Mouse (Mus musculus): ENCODE measurements around the gene Slc3a2. TPM values are rescaled to one million over a fixed set of nuclear protein-coding genes. Genes with fewer than 3 reads are reported as not detected.
A peak's percentile ranks its signal among the peaks of the same experiment; 100 is the strongest.
"Not testable (repeated sequence)": the region's sequence is repeated elsewhere in the genome, so short reads cannot be mapped to it uniquely, and the experiment has no call there.

Slc3a2 gene
- polyA plus RNA-seq, 1 experiment from 2014 or later: 159 TPM

DNA sequence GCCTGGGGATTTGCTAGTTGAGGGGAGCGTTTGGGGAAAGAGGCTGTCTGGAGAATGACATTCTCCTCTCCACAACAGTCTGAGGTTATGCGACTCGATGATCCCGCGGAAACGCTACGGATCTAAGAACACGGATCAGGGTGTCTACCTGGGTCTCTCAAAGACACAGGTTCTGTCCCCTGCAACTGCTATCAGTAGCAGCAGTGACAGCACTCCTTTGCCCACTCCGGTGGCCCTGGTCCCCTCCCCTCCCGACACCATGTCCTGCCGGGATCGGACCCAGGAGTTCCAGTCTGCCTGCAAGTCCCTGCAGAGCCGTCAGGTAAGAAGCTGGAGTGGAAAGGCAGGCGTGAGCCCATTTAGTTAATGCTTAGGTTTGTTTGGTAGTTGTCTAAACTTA, 19.0 kb upstream of the Slc3a2 start:
- H3K36me3 ChIP-seq: peaks cover 56% of the 10 kb centered on the region

GRCm38 (mm10) chr19:8741243-8741869, 18.2 kb upstream of the Slc3a2 start, which contains the start of gene Stx5a:
Stx5a (plus strand) TSS chr19:8741413.
- Histone ChIP-seq H3K9me3 (replicated peaks) (no peaks in the 10 kb centered on the region), H3K4me2 (peak within 1 kb of the TSS; percentile 96), H3K27ac (replicated peaks) (peak within 1 kb of the TSS; percentile 97), H3K4me3 (replicated peaks) (peak within 1 kb of the TSS; percentile 74), H3K9ac (replicated peaks) (peak within 1 kb of the TSS; percentile 66), H3K4me1 (peaks cover 40% of the 10 kb centered on the region), H3K27me3 (replicated peaks) (no peaks in the 10 kb centered on the region), H3K36me3 (peaks cover 48% of the 10 kb centered on the region)
- ATAC-seq (ENCODE audit: low FRiP score): peak; percentile 97
- WGBS: under 1% methylated on average over 36 of the region's 36 CpGs

More for the DNA sequence above, 19.0 kb upstream of the Slc3a2 start:
- H3K27ac ChIP-seq (replicated peaks): peak overlapping the region; percentile 97
- peaks cover 32% of the 10 kb centered on the region for H3K4me1 ChIP-seq
- peak overlapping the region; percentile 66 for H3K9ac ChIP-seq (replicated peaks)
- 21% methylated on average over 14 of the region's 14 CpGs for WGBS
- H3K9me3 ChIP-seq (replicated peaks): no peaks in the 10 kb centered on the region
- H3K4me3 ChIP-seq (replicated peaks): peak overlapping the region; percentile 74
- no peaks in the 10 kb centered on the region for H3K27me3 ChIP-seq (replicated peaks)
- peak overlapping the region; percentile 96 for H3K4me2 ChIP-seq
- no peak for ATAC-seq (ENCODE audit: low FRiP score)

DNA sequence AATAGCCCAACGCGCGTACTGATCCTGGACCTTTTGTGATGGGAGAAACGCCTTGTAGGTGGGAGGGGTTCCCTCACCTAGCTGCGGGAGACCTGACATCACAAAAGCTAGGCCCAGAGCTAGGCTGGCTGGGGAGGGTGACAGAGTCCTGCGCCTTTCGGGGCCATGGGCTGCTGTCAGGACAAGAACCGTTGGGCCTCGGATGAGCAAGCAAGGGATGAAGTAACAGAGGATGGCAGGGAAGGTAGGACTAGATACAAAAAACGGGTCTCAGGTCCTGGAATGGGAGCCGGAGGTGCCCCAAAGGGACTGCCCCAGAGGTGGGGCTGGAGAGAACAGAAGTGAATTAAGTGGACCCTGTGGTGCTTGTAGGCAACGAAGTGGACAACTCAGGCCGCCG, 17.4 kb upstream of the Slc3a2 start, which contains the start of gene 1700092M07Rik:
1700092M07Rik (plus strand) TSS at position 116 of the 400 bp plus-strand sequence.
- H3K4me1 ChIP-seq: peaks cover 44% of the 10 kb centered on the region

DNA sequence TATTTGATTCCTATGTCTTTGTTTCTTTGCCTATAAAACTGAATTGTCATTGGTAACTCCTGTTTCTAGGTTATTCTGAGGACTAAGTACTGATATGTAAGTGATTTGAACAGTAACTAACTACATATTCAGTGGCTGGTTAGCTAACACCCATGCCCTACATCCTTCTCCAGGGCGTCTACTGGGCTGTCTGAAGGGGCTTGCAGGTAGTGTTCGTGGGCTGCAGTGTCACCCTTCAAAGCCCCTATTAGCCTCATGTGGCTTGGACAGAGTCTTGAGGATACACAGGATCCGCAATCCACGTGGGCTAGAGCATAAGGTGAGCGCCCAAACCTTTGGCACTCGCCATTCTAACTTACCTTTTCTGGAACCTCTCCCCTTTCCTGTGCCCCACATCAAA, 16.5 kb upstream of the Slc3a2 start:
- peaks cover 50% of the 10 kb centered on the region for H3K4me1 ChIP-seq
- no peak for ATAC-seq (ENCODE audit: low FRiP score)
- H3K27ac ChIP-seq (replicated peaks): no peak overlapping the region
- 91% methylated on average over 6 of the region's 6 CpGs for WGBS
- H3K27me3 ChIP-seq (replicated peaks): no peaks in the 10 kb centered on the region
- no peaks in the 10 kb centered on the region for H3K9me3 ChIP-seq (replicated peaks)
- H3K4me3 ChIP-seq (replicated peaks): no peak overlapping the region
- H3K4me2 ChIP-seq: no peak overlapping the region
- H3K9ac ChIP-seq (replicated peaks): no peak overlapping the region
- peaks cover 33% of the 10 kb centered on the region for H3K36me3 ChIP-seq

More for the DNA sequence above, 17.4 kb upstream of the Slc3a2 start, which contains the start of gene 1700092M07Rik:
- Histone ChIP-seq H3K27ac (replicated peaks) (peak within 1 kb of the TSS; percentile 97), H3K27me3 (replicated peaks) (no peaks in the 10 kb centered on the region), H3K9ac (replicated peaks) (peak within 1 kb of the TSS; percentile 66), H3K36me3 (peaks cover 41% of the 10 kb centered on the region), H3K9me3 (replicated peaks) (no peaks in the 10 kb centered on the region), H3K4me2 (peak within 1 kb of the TSS; percentile 96), H3K4me3 (replicated peaks) (peak within 1 kb of the TSS; percentile 74)
- ATAC-seq (ENCODE audit: low FRiP score): no peak; the same call in 1 of the 2 replicates
- WGBS: 68% methylated on average over 14 of the region's 14 CpGs

GRCm38 (mm10) chr19:8738911-8739310, 15.7 kb upstream of the Slc3a2 start:
- no peak for ATAC-seq (ENCODE audit: low FRiP score)
- no peaks in the 10 kb centered on the region for H3K9me3 ChIP-seq (replicated peaks)
- WGBS: 94% methylated on average over 7 of the region's 7 CpGs
- H3K4me1 ChIP-seq: peaks cover 50% of the 10 kb centered on the region
- no peak overlapping the region for H3K4me3 ChIP-seq (replicated peaks)
- H3K9ac ChIP-seq (replicated peaks): no peak overlapping the region
- peaks cover 30% of the 10 kb centered on the region for H3K36me3 ChIP-seq
- H3K4me2 ChIP-seq: no peak overlapping the region
- H3K27ac ChIP-seq (replicated peaks): no peak overlapping the region
- no peaks in the 10 kb centered on the region for H3K27me3 ChIP-seq (replicated peaks)

DNA sequence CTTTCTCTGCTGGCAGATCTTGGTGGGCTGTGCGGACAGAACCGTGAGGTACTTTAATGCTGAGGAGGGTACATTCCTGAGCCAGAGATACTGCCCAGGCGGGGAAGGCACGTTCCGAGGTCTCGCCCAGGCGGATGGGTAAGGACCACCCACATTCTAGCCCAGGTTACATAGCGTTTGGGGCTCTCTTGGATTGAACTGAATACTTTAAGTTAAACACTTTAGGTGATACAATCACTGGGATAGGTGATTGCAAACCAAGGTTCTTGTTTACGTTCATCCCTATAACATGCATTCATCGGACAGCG, 12.9 kb upstream of the Slc3a2 start:
- Histone ChIP-seq H3K9ac (replicated peaks) (peak overlapping the region; percentile 85), H3K9me3 (replicated peaks) (no peaks in the 10 kb centered on the region), H3K36me3 (peaks cover 23% of the 10 kb centered on the region), H3K27me3 (replicated peaks) (no peaks in the 10 kb centered on the region), H3K27ac (replicated peaks) (peak overlapping the region; percentile 86), H3K4me3 (replicated peaks) (peak overlapping the region; percentile 77), H3K4me2 (peak overlapping the region; percentile 84), H3K4me1 (peaks cover 31% of the 10 kb centered on the region)
- 2% methylated on average over 11 of the region's 11 CpGs for WGBS
- 0 out of 2 replicates have a peak, but pooled peaks have one; percentile 30 for ATAC-seq (ENCODE audit: low FRiP score)

- ATAC-seq (ENCODE audit: low FRiP score): peak; percentile 94
- under 1% methylated on average over 32 of the region's 32 CpGs for WGBS
- Histone ChIP-seq H3K27me3 (replicated peaks) (no peaks in the 10 kb centered on the region), H3K27ac (replicated peaks) (peak within 1 kb of the TSS; percentile 86), H3K4me1 (peaks cover 26% of the 10 kb centered on the region), H3K4me2 (peak within 1 kb of the TSS; percentile 84), H3K9me3 (replicated peaks) (no peaks in the 10 kb centered on the region), H3K4me3 (replicated peaks) (peak within 1 kb of the TSS; percentile 77), H3K9ac (replicated peaks) (peak within 1 kb of the TSS; percentile 85), H3K36me3 (peaks cover 23% of the 10 kb centered on the region)
Observed at GRCm38 (mm10) chr19:8735389-8736159, 12.4 kb upstream of the Slc3a2 start, which contains the start of gene Wdr74. Wdr74 (plus strand) TSS chr19:8735827.

- Histone ChIP-seq H3K36me3 (peaks cover 13% of the 10 kb centered on the region), H3K27me3 (replicated peaks) (no peaks in the 10 kb centered on the region), H3K4me1 (peaks cover 20% of the 10 kb centered on the region), H3K27ac (replicated peaks) (no peak overlapping the region), H3K9ac (replicated peaks) (no peak overlapping the region), H3K4me3 (replicated peaks) (no peak overlapping the region), H3K9me3 (replicated peaks) (no peaks in the 10 kb centered on the region), H3K4me2 (no peak overlapping the region)
- 78% methylated on average over 3 of the region's 3 CpGs for WGBS
- no peak for ATAC-seq (ENCODE audit: low FRiP score)
Observed at GRCm38 (mm10) chr19:8734334-8734733, 11.2 kb upstream of the Slc3a2 start.

DNA sequence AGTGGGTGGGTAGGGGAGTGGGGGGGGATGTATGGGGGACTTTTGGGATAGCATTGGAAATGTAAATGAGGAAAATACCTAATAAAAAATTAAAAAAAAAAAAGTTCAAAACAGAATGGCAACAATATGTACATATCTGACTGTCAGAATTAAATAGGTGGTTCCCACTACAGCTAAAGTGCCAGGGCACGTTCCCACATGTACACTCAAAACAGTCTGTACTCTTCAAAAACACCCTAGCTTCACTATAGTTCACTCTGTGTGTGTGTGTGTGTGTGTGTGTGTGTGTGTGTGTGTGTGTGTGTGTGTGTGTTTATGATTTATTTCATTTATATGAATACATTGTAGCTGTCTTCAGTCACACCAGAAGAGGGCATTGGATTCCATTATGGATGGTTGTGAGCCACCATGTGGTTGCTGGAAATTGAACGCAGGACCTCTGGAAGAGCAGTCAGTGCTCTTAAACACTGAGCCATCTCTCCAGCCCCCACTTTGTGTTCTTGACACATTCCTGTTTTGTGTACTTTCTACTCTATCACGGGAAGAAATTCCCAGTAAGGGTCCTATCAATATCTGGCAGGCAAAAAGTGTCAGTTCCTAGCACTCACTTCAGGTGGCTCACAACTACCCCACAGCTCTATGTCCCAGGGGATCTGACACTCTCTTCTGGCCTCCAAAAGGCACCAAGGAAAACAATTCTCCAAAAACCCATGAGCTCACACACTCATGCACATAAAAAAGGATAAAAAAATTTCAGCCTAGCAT, 5.3 kb upstream of the Slc3a2 start:
- H3K27ac ChIP-seq (replicated peaks); H3K9ac ChIP-seq (replicated peaks); H3K4me2 ChIP-seq; H3K27me3 ChIP-seq (replicated peaks); H3K9me3 ChIP-seq (replicated peaks); H3K4me3 ChIP-seq (replicated peaks); ATAC-seq (ENCODE audit: low FRiP score): not testable (repeated sequence)
- Histone ChIP-seq H3K36me3 (peaks cover 26% of the 10 kb centered on the region), H3K4me1 (peaks cover 20% of the 10 kb centered on the region)
- WGBS: 54% methylated on average over 3 of the region's 3 CpGs

DNA sequence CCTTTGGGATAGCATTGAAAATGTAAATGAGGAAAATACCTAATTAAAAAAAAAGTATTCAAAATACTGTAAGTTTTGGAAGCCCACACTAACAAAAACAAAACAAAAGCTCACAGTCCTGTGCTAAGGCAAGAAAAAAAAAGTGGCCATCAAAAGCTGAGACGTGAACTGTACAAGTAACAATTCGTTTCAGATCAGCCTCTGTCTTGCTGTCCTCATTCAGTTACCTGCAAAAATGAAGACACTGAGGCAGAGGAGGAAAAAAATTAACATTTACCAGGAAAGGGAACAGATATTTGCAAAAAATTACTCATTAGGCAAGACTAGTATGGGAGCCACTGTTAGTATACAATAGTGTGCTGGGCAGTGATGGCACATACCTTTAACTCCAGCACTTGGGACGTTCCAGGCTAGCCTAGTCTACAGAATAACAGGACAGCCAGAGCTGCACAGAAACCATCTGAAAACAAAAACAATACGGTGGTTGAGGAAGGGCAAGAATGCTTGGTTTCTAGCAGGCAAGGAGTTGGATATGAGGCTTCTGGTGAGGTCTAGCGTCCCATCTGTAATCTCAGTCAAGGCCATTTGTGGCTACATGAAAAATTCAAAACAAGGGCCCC, 4.4 kb upstream of the Slc3a2 start:
- no peak for ATAC-seq (ENCODE audit: low FRiP score)
- H3K9me3 ChIP-seq (replicated peaks): no peaks in the 10 kb centered on the region
- H3K4me3 ChIP-seq (replicated peaks): no peak overlapping the region
- H3K4me2 ChIP-seq: no peak overlapping the region
- H3K27ac ChIP-seq (replicated peaks): no peak overlapping the region
- 28% methylated on average over 5 of the region's 5 CpGs for WGBS
- no peak overlapping the region for H3K9ac ChIP-seq (replicated peaks)
- peaks cover 26% of the 10 kb centered on the region for H3K36me3 ChIP-seq
- H3K4me1 ChIP-seq: peaks cover 20% of the 10 kb centered on the region
- H3K27me3 ChIP-seq (replicated peaks): no peaks in the 10 kb centered on the region

All from neural tube, embryonic 15.5 days (tissue).